Mouse (Mus musculus) erythroid progenitor cell, adult 5-6 weeks (primary cell): Measurements from ENCODE around the gene Susd3. TPM values are rescaled to one million over a fixed set of nuclear protein-coding genes. Genes with fewer than 3 reads are reported as not detected.

Source experiments
- ATAC-seq: replicated peaks from 2 replicates; pipeline ENCODE4 v1.8.0; 2016; ENCODE audit warnings: moderate number of reproducible peaks, mild to moderate bottlenecking, moderate TSS enrichment, inconsistent platforms; ENCODE audit not compliant: poor library complexity, low FRiP score, severe bottlenecking
- total RNA-seq, 2 experiments: library from RNA; stranded (forward) in 1 of 2; stranded (reverse) in 1 of 2; fragments of 150-400 nt in 1 of 2; fragments of 186-747, 209-891 nt in 1 of 2; gene quantifications; 2 replicates each; pipeline versions ENCODE4 v1.2.3 to v1.2.4; 2015 to 2017; ENCODE audit warnings: low replicate concordance in 2 of 2

Gene Susd3
- total RNA-seq, 2 experiments from 2014 or later, result 0.84 to 3.9 TPM

- ATAC-seq, result no peak
Observed at GRCm38 (mm10) chr13:49189970-49190870, 58.3 kb downstream of the Susd3 start.

- ATAC-seq, result no peak
Observed at GRCm38 (mm10) chr13:49188966-49189360, 59.5 kb downstream of the Susd3 start.

- ATAC-seq, result peak; percentile 15; the same call in 1 of the 2 replicates
Observed at GRCm38 (mm10) chr13:49188219-49188965, 60.1 kb downstream of the Susd3 start.

- ATAC-seq, result peak; percentile 81
Observed at GRCm38 (mm10) chr13:49187288-49188218, 61.0 kb downstream of the Susd3 start, which contains the start of gene Ninj1. TSS of gene Ninj1 (plus strand) at chr13:49187485.

GRCm38 (mm10) chr13:49186798-49187287 is 61.7 kb downstream of the Susd3 start:
- 0 out of 2 replicates have a peak, but pooled peaks have one; percentile 28 for ATAC-seq

- ATAC-seq, result no peak
Observed at GRCm38 (mm10) chr13:49183646-49184045, 64.9 kb downstream of the Susd3 start.

GRCm38 (mm10) chr13:49183161-49183560 is 65.3 kb downstream of the Susd3 start:
- ATAC-seq, result no peak

- no peak for ATAC-seq
Observed at GRCm38 (mm10) chr13:49181411-49181984, 67.0 kb downstream of the Susd3 start.

- ATAC-seq, result no peak
Observed at GRCm38 (mm10) chr13:49180691-49181090, 67.8 kb downstream of the Susd3 start.

Other genes with a start within 250 kb of the Susd3 start
- gene Wnk2, start 100.7 kb downstream of the Susd3 start, total RNA-seq (2015; ENCODE audit: low replicate concordance), result not detected in 2 replicates
- not detected in 2 replicates for gene Wnk2, start 100.7 kb downstream of the Susd3 start, total RNA-seq (2017; ENCODE audit: low replicate concordance)
- 27.2 and 40.7 TPM in 2 replicates for gene Ninj1, start 61.2 kb downstream of the Susd3 start, total RNA-seq (2015; ENCODE audit: low replicate concordance)
- 0.76 and 4.6 TPM in 2 replicates for gene Ninj1, start 61.2 kb downstream of the Susd3 start, total RNA-seq (2017; ENCODE audit: low replicate concordance)
- gene Card19, start 32.7 kb downstream of the Susd3 start, total RNA-seq (2015; ENCODE audit: low replicate concordance), result 3.2 and 17.6 TPM in 2 replicates
- 2.2 and 3.4 TPM in 2 replicates for gene Card19, start 32.7 kb downstream of the Susd3 start, total RNA-seq (2017; ENCODE audit: low replicate concordance)
- gene Fgd3, start 71.6 kb upstream of the Susd3 start, total RNA-seq (2015; ENCODE audit: low replicate concordance), result 1.8 and 3.4 TPM in 2 replicates
- 3.1 and 5.5 TPM in 2 replicates for gene Fgd3, start 71.6 kb upstream of the Susd3 start, total RNA-seq (2017; ENCODE audit: low replicate concordance)
- gene Bicd2, start 92.9 kb upstream of the Susd3 start, total RNA-seq (2015; ENCODE audit: low replicate concordance), result 12.6 and 19.7 TPM in 2 replicates
- gene Bicd2, start 92.9 kb upstream of the Susd3 start, total RNA-seq (2017; ENCODE audit: low replicate concordance), result 28.8 and 35.2 TPM in 2 replicates
- gene Ippk, start 172.5 kb upstream of the Susd3 start, total RNA-seq (2015; ENCODE audit: low replicate concordance), result 1.4 and 1.7 TPM in 2 replicates
- gene Ippk, start 172.5 kb upstream of the Susd3 start, total RNA-seq (2017; ENCODE audit: low replicate concordance), result 3.7 TPM in 2 replicates
- gene Tes3-ps, start 244.6 kb upstream of the Susd3 start, total RNA-seq (2015; ENCODE audit: low replicate concordance), result 1.8 and 2.1 TPM in 2 replicates
- gene Tes3-ps, start 244.6 kb upstream of the Susd3 start, total RNA-seq (2017; ENCODE audit: low replicate concordance), result 4.9 and 7.4 TPM in 2 replicates